Mouse (Mus musculus) CD4-positive, CD25-positive, alpha-beta regulatory T cell, adult 4 months (primary cell): Measurements from ENCODE around the gene Nop16. TPM values are rescaled to one million over a fixed set of nuclear protein-coding genes. Genes with fewer than 3 reads are reported as not detected.

Experiments
- ATAC-seq: one replicate; pipeline ENCODE4 v1.8.0; 2017
- polyA plus RNA-seq, 2 experiments: library from polyadenylated mRNA; unstranded; fragments of 100-300 nt; shearing (Covaris generic); gene quantifications; one replicate each; pipeline ENCODE4 v1.2.1; 2017

Gene Nop16
- polyA plus RNA-seq, 2 experiments from 2014 or later: 59.5 to 64.6 TPM

DNA sequence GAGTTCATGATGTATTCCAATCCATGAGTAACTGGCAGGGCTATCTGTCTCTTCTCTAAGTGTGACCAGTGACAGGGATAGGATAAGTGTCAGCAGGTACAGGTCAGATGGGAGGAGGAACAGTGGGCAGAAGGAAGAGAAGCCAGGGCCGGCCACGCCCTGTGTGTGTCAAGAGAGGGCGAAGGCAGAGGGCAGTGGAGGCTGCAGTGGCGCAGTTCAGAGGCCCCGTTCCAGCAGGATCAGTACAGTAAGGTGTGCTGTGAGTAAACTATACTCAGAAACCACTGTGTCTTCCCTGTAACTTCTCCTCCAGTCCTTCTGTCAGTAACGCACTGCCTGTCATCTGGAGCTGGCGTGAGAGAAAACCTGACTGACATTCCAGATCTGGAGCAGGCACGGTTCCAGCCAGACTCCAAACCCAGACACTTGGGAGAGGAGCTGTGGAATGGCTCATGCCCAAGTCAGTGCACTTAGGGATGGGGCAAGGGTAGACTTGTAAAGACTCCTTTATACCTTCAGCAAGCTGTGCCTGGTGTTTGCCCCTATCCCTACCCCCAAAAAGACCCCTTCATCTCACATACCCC is 6.3 kb upstream of the Nop16 start:
- no peak for ATAC-seq

DNA sequence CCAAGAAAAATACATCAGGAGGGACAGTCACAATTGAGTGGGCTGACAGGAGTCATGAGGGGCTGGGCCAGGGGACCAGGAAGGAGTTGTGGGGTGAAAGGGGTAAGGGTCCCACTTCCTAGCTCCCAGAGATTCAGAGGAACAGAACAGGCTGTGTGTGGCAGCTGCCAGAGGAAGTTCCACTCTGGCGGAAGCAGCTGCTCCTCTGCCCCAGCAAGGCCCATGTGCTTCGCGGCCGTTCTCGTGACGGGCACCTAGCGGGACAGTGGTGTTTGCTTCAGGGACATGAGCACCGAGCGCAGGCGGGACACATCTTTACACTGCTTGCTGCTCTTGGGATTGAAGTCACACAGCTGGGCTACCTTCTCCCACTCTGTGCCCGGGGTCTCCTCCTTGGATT is 3.7 kb upstream of the Nop16 start:
- no peak for ATAC-seq

DNA sequence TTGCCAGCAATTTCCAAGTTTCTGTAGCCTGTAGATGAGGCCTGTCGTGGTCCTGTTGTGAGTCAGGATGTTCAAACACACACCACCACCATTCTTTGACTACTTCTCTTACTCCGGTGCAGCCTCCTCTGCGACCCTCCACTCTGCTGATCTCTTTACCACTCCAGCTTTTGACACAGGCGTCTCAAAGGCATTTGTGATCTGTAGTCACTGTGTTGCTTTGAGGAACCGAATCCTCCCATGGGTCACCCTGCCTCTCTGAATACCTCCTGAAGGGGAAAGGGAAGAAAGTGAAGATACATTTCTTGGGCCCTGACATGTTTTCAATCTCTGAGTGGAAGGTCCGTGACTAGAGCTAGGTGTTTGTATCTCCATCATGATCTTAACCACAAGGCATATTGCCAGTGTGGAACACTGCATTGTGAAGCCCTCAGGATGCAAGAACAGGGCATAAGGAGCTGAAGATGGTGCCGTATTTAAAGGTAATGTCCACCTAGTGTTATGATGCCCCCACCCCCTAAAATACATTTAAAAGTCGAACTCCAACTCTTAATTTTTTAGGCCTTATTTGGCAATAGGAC is 2.0 kb upstream of the Nop16 start:
- no peak for ATAC-seq

DNA sequence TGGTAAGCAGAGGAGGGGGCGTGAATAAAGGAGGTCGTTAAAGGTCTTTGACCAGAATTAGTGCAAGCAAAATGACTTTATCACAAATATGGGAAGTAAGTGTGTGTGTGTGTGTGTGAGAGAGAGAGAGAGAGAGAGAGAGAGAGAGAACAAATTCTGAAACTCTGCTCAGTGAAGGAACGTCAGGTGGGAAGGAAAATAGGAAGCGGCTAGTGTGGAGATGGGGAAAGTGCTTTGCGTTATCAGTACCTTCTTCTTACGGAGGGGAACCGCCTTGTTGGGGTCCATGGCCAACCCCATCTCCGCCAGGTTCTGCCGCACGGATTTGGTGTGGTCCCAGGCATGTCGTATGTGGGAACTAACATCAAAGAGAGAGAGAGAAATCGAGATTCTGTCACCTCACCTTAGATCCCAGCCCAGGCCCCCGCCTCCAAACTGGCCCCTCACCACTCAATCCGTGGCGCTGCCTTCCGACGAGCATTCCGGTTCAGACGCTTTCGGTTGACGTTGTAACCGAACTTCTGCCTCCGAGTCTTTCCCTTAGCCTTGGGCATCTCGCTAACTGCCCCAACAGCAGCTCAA is 385 bp downstream of the Nop16 start:
- ATAC-seq: peak; percentile 12

DNA sequence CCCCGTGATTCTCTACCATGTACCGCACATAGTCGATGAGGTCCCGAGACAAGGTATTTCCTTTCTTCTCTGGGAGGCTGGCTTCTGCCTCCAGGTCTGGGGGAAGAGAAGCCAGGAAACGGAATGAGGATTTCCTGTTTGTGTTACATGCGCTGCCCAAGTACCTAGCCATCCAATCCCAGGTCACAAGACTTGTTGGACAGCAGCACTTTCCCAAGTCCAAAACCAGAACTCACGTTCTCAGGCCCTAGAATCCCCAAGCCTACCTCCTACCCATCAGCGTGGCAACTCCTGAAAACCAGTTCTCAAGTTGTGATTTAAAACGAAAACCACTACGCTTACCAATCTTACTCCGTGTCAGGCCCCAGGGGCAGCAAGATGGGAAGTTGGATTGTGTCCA is 4.1 kb downstream of the Nop16 start:
- no peak for ATAC-seq

DNA sequence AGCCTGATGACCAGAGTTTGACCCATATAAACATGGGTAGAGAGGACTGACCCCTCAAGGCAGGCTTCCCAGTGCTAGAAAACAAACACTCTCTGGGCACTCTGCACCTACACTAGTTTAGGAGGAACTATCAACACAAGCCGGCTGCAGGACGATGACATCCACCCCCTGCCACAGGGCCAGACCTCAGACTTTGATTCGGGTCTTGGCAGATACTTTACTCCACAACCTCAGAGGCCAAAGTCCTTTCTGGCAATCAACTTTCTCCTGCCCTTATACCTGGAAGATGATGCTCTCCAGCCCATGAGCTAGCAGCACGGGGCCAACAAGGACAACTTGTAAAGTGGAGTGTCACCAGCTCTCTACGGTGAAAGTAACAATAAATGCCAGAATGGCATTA is 7.0 kb downstream of the Nop16 start:
- no peak for ATAC-seq

DNA sequence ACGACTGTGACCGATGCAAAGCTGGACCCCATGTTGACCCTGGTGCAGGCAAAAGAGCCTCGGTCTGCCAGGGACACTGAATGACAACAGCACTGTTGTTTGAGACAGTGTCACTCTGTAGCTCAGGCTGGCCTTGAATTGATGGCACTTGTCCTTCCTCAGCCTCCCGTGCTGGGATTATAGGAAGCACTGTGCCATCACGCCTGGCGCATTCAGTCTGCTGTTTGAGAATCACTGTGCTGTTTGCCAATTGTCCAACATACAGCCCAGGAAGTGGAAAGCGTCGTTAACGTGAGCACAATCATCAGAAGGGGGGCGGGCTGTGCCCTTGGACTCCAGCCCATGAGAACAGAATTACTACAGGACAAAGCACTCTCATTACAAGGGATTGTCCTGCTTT is 7.8 kb downstream of the Nop16 start:
- ATAC-seq: no peak

DNA sequence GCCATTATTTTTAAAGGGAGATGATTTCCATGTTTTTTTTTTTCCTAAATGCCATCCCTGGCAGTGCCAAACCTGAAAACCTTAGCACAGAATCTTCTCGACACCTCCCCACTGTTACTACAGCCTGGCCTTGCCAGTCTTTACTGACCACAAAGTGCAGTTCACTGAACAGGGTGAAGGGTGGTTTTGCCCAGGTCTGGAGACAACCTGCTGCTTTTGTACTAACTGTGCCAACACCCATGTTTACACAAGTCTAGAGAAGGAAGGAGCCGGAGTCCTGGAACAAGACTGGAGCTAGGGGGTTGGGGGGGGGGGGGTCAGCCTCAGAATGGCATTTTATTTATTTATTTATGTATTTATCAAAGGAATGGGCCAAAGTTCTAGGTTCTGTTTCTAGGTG is 8.5 kb downstream of the Nop16 start:
- ATAC-seq: no peak

DNA sequence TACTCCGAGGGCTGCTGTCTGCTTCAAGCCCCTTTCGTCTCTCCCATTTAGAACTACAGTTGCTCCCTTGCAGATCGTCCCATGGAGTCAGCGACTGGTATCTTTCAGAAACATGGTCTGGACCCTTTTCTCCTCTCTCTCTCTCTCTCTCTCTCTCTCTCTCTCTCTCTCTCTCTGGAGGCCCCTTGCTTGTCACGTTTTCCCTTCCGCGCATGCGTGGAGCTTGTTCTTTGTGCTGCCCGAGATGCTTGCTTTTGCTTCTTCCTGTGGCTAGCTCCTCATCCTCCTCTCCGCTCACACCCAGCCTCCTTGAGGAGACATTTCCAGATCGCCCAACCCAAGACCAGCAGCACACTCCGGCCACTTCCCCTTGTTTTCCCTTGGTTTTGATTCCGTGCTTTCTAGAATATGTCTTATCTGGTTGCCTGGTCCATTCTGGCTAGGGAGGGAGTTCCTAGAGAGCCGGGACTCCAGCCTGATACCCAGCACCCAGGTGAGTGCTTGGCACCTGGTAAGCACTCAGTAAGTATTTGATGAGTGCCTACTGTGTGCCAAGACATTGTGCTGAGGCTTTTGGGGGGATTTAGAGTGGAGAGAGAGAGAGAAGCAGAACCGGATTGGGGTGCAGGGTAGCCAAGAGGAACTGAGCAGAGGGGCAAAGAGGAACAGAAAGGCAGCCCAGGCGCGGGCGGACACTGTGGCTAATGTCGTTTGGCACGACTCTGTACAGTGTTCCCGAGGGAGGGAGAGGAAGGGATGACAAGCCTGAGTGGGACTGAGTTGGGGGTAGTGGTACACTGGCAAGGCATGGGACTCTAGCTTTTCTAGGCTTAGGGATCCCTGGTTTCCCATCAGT is 12.0 kb downstream of the Nop16 start:
- ATAC-seq: no peak

DNA sequence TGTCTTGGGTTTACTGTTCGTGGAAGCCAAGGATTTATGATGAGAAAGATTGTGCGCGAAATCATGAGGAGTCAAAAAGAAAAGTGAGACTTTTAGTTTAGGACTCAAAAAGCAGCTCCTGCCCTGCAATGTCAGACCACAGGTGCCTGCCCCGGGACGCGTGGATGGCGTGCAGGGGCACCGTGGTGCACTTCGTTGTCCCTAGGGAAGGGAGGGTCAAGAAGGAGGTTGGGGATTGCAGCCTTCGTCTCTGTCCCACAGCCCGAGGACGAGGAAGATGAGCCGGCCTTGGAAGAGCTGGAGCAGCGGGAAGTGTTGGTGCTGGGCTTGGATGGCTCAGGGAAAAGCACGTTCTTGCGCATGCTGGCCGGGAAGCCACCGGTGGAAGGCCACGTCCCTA is 14.4 kb downstream of the Nop16 start:
- peak; percentile 10 for ATAC-seq

DNA sequence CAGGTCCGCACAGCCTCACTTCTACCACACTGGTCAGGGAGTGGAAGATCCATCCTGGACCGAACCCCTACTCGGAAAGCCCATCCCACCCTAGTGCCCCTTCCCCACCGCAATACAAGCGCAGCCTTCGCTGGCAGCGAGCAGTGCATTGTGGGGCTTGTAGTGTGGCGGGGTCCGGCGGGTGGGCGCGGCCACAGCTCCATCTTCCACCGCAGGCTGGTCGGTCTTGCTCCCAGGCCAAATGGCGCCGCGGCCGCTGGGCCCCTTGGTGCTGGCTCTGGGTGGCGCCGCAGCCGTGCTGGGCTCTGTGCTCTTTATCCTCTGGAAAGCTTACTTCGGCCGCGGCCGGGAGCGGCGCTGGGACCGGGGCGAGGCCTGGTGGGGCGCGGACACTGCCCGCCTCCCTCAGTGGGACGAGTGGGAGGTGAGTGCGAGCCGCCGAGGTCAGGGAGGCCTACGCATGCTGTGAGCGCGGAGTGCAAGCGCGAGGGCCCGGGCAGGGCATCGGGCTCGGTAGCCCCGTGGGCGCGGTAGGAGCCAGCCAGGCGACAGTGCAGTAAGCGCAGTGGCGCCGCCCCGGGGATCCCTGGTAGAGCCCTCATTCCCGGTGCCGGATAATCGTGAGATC is 14.9 kb downstream of the Nop16 start, which contains the start of gene Arl10:
Gene Arl10 (plus strand): TSS at position 162 of the 628 bp plus-strand sequence.
- ATAC-seq: peak; percentile 68

DNA sequence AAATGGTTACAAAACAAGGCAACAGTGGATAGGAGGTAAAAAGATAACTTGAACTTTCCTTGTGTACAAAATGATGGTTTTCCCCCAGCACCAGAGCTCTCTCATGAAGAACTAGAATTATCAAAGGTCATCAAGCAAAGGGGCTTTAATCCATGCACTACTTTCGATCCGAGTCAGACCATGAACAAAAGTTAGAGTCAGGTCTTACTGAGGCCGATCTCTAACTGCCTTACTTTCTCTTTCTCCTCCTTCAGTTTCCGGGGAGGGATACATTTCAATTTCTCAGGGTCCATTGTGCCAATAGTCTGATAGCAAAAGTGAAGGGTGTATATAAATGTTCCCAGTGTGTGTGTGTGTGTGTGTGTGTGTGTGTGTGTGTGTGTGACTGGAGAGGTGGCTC is 17.3 kb downstream of the Nop16 start:
- peak; percentile 60 for ATAC-seq

DNA sequence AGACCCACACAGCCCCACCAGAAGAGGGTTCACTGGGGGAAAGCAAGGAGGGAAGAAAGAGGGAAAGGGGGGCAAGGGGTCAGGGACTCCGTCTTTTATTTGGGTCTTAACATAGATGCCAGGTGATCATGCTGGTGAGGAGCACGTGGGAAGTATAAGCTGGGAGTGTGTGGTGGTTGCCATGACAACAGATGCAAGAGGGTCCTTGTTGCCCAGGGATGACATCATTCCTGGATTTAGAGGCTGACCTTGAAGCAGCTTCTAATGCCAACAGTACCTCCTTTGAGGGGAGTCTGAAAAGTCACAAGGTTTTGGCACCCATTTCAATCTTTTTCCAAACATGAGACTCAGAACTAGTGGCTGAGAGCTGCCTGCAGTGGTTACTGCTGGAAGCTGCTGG is 18.3 kb downstream of the Nop16 start:
- no peak for ATAC-seq

DNA sequence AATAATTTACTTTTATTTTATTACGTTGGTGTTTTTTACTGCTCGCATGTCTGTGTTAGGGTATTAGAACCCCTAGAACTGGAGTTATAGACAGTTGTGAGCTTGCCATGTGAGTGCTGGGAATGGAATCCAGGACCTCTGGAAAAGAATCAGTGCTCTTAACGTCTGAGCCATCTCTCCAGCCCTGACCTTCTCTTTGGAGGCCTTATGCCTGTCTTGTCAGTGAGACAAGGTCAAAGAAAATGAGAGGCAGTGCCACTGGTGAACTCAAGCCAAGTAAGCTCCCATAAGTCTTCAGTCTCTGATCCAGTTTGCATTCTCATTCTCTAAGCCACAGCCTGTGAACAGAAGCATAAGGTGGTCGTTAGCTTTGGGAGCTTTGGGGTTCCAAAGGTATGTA is 19.2 kb downstream of the Nop16 start:
- ATAC-seq: no peak

DNA sequence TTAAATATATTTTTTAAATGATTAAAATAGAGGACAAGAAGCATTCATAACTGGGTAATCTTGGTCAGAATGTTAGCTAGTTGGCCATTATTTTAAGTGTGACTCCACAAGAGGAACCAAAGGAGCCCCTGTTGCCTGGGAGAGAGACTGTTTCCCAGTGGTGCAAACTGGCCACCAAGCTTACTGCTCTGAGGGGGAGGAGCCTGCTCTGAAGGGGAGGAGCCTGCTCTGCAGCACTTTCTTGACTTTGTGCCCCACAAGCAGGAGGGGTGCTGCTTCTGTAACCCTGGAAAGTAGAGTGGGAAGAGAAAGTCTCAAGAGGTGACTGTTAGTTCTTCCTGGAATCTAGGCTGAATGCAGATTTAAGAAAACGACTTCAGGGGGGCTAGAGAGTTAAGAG is 20.6 kb downstream of the Nop16 start:
- ATAC-seq: no peak

DNA sequence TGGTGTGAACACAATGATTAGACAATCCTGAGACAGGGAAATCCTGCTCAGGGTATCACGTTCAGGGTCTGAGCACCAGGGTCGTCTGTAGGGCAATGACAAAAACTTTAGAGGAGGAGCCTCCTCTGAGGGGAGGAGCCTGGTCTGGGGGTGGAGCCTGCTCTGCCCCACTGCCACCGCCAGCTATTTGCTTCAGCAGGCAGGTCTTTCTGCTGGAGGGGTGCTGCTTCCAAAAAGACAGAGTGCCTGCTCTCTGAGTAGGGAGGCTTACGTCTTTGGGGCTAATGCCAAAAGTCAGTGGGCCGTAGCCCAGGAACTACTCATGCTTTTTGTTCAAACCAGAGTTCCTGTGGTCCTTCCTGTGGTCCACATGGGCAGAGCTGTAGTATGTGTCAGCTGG is 21.5 kb downstream of the Nop16 start:
- no peak for ATAC-seq

DNA sequence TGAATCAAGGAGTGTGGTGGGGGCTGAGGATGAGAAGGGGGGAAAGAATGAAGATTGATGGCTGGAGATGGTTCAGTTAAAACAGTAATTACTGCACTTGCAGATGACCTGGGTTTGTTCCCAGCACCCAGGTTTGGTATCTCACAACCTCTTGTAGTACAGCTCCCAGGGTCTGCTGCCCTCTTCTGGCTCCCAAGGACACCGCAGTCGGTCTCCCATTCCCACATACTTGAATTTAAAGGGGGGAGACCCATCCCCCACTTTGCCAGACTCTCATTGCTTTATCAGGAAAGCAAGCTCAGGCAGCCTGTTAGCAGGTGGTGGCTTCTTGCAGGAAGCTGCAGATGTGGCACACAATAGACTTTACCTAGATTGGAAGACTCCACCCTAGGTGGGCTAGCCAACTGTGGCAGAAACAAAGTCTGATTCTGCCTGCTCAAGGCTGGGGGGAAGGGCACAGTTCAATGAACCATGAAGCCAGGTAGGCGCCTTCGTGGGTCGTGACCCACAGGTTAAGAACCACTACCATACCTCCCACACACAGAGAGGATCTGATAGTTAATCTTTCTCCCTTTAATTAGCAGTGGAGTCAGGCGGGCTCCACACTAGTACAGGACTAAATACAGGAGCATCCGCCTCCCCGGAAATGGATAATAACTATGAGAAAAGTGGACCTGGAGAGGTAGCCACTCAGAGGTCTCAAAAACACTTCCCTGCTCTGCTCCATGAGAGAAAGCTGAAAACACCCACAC is 24.1 kb downstream of the Nop16 start:
- no peak for ATAC-seq

DNA sequence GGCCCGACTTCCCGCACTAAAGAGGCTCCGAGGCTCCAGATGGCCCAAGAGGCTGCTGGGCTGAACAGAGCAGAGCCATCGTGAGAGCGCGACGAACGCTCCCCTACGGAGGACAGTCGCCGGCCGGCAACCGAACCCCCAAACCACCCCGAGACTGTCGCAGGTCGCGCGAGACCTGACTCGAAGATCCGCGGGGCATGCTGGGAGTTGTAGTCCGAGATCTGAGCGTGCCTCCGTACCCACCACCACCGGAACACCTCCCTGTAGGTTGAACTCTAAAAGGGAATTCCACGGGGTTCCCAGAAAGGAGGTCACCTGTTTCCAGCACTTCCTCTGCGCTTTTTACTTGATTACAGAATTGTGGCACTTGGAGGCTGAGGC is 24.7 kb downstream of the Nop16 start, which contains the start of gene 4833439L19Rik:
Gene 4833439L19Rik (minus strand): TSS at position 235 of the 381 bp plus-strand sequence.
- ATAC-seq: peak; percentile 98

DNA sequence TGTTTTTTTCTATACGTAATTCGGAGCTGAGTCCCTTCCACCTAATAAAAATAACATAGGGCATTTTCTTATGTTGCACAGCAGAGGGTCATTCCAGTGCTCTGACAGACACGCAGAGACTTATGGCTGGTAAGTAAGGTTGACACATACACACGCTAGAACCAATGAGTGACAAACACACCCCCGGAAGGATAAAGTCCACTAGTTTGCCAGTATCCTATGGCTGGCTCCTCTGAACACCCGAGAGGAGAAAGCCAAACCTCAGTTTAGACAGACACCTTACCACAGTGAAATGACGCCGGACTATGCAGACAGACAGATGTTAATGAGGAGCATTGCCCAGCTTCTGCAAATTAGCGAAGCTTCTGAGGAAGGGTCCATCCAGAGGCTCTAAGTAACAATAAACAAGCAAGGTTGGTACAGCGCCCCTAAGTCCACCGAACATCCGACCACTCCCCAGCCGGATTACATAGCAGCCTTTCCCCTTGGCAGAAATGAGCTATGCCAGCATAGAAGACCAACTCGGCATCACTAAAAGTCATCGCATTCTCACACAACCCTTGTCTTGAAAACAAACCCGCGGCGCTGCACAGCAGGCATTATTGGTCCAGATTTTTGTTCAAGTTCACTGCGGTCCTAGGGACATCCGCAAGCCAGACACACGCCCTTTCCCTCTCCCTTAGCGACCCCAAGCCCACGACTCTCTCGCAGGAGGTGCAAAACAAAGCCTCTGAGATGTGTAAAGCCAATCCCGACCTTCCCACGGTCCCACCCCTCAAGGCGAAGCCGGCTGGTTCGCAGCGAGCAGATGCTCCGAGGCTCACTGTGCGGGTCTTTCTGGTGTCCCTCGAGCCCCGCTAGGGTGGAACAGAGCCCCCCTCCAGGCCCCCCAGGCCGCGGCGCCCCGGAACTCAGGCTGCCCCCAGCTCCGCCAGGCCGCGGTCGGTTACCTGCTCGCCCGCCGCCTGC is 25.4 kb downstream of the Nop16 start:
- peak; percentile 10 for ATAC-seq

DNA sequence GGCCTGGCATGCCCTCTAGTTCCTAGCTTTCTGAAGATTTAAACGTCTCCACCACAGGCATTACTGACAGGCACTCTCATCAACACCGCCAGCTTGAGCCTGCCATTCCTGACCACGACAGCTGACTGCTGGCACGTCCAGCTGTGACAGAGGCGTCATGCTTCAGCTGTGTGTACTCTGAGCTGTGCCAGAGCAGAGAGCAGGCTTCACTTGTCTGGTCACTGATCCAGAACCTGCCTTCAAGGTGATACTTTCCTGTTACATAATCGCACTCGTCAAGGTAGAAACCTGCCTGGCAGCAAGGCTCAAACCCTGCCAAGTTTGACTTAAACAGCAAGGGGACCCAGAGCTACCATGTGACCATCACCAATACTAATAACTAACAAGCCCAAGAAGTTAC is 27.3 kb downstream of the Nop16 start:
- no peak for ATAC-seq

DNA sequence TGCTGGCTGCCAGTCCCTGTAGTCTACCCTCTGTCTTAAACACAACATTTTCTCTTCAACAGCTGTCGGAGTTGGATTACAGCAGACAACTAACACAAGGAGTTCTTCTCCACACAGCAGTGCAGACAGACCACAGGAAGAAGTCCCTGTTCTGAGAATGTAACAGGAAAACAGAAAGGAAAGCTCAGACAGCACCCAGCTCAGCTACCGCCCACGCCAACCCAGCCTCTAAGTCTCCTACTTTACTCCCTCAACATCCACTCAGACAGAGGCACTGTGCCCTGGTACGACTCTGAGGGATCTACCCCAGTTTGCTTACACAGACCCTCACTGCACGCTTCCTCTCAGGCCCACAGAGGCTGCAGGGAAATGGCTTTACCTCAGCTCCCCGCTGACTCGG is 29.3 kb downstream of the Nop16 start:
- ATAC-seq: no peak
